Mouse (Mus musculus): Measurements from ENCODE around the gene Trip10.

GRCm38 (mm10) chr17:57307074-57307473 is 57.8 kb downstream of the Trip10 start:
- no peak for TF ChIP-seq CTCF (IDR thresholded peaks at IDR 0.05; ENCODE audit: insufficient read depth, low read depth, low read length)
- TF ChIP-seq POLR2A (IDR thresholded peaks at IDR 0.05; ENCODE audit: insufficient read depth, low read depth, low read length): no peak
